Mouse (Mus musculus) urinary bladder, adult 2 months (tissue): ENCODE measurements around the gene Wdr1. TPM values are rescaled to one million over a fixed set of nuclear protein-coding genes. Genes with fewer than 3 reads are reported as not detected.

Source experiments
- polyA plus RNA-seq: library from polyadenylated mRNA; depleted of rRNA; stranded (reverse); fragments of >200 nt; gene quantifications from 2 replicates; pipeline ENCODE4 v1.2.3, GENCODE M21; 2012; rRNA removed

Gene Wdr1
- polyA plus RNA-seq, 1 experiment: 284 TPM

Other genes with a start within 250 kb of the Wdr1 start
- not detected in 2 replicates for gene Drd5, start 243.9 kb downstream of the Wdr1 start, polyA plus RNA-seq
- 3.3 and 3.7 TPM in 2 replicates for gene Slc2a9, start 60.1 kb downstream of the Wdr1 start, polyA plus RNA-seq
- 2.5 and 3.3 TPM in 2 replicates for gene Zfp518b, start 121.6 kb upstream of the Wdr1 start, polyA plus RNA-seq